Mouse (Mus musculus) mouse embryonic stem cell (cell line): ENCODE measurements at regions not wholly inside any gene's neighbourhood (a gene's known extent, or its start where the extent isn't known, plus 50 kb on each side); places are given as distances from the start of the nearest gene placed in this dataset.

Experiments used
- in situ Hi-C, 2 experiments: fragments of 300-500 bp; cut with MboI; formaldehyde crosslinking; loops; 1 replicate in 1 of 2; 3 replicates in 1 of 2; pipeline ENCODE4 v1.14.3; 2019 to 2020; ENCODE audit warnings: low sequenced_read_pairs in 2 of 2, low pct_unique_long_range_greater_than_20kb in 1 of 2, mixed read lengths in 1 of 2; ENCODE audit not compliant: unreplicated experiment in 1 of 2

DNA sequence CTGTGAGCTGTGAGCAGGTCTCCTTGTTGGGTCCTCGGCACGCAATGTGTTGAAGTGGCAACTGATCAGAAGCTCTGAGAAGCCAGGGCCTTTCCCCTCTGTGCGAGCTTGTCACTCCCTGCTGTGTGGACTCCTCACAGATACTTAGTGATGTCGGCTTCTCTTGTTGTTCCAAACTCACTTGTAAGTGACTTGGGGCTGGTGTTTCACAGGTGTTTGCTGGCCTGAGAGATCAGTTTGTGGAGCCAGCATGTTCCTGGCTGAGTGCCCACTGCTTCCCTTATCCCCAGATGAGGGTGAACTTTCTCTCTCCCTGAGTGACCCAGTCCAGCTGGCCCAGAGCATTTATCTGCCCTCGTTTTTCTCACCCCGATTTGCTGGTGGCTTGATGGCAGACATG is 247.8 kb upstream of the Kcnab2 start:
- in situ Hi-C loops: no loop called here

DNA sequence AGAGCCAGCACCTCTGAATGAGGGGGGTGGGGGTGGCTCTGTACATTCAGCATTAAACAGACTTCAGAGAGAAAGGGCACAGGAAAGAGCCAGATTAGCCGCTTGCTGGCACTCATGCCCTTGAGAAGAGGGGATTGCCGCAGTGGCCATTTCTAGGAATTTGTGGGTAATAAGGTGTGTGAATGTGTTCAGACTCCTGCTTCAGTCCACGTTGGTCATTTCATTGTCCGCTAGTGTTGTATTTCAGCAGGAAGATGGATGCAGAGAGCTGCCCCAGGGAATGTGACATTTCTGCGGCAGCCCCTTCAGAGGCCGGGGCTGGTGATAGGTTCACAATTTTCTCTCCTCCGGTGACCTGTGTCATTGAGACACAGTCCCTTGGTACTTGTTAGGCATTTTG is 247.1 kb upstream of the Kcnab2 start:
- in situ Hi-C loops: no loop called here

DNA sequence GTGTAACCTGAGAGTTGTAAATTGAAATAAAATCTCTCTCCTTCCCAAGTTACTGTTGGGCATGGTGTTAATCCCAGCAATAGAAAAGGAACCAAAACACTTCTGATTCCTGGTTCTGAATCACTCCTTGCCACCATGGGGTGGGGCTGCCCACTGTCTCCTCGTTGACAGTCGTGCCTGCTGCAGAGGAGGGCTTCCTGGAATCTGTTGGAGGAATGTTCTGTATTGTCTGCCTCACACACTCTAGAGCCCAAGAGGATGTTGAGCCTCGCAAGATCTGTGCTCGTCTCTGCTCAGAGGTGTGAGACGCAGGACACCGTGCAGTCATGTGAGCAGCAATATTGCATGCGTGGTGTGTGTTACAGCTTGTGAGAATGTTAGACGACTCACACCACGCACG is 246.4 kb upstream of the Kcnab2 start:
- in situ Hi-C loops: no loop called here

DNA sequence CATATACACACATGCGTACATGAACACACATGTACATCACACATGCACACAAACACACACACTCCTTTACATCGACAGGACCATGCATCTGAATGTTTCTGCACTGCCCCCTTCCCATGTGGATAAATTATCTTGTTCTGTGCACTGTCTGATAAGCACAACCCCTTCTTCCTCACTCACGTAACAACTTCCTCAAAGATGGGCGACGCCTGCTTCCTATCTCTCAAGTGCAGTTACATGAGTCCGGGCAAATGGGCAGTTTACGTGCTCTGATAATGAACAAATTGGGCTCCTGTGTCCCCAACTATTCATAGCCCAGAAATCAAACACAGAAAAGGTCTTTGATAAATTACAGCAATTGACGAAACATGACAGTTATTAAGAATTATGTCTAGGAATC is 242.9 kb upstream of the Kcnab2 start:
- in situ Hi-C loops: no loop called here

DNA sequence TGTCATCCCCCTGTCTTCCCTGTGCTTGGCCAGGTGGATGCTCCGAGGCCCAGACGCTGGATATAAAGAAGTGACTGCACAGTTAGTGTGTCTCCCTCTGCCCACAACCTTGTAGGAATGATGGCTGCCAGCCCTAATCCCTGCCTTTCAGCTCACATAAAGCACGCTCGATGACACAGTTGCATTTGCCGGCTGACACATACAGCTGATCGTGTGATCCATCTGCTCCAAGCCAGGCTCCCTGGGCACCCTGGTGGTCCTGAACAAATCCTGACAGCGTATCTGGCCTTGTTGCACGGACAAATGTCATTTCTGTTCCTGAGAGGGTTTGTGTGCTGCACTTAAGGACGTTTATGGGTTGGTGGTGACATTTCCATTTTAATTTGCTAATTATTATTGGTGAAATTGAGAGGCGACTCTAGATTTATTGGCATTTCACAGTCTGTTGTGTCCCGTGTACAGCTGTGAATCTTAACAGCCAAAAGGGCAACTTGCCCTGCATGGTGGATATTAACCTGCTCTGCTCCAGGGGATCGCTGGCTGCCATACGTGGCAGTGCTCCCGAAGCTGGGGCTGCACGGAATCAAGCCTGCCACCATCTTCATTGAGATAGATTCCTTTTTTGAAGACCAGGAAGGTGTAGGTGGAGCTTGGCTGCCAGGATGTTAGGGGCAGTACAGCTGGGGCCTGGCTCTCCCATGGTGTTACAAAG is 241.9 kb upstream of the Kcnab2 start:
- in situ Hi-C loops: no loop called here

DNA sequence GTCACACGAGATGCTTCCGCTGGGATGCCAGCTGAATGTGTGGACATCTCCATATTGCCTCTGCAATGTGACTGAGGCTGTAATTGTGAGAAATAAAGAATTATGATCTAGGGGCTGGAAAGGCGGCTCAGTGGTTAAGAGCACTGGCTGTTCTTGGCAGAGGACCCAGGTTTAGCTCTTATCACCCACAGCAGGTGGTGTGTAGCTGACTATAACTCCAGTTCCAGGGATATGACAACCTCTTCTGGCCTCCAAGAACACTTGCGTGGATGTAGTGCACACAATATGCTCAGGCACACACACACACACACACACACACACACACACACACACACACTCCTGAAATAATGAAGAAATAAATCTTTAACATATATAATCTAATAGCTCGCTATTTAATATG is 232.7 kb upstream of the Kcnab2 start:
- in situ Hi-C loops: no loop called here

DNA sequence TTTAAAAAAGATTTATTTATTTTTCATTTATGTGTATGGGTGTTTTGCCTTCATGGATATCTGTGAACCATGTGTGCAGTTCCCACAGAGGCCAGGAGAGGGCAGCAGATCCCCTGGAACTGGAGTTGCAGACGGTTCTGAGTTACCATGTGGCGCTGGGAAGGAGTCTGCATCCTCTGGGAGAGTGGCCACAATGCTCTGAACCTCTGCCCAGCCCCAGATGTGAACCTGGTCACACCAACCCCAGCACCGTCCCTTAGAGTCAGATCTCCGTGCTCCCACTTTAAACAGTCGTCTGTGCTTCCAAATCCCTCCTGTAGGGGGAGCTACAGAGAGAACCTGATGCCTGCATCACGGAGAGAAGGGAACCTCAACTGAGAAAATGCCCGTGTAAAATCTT is 222.5 kb upstream of the Kcnab2 start:
- in situ Hi-C loops: no loop called here

DNA sequence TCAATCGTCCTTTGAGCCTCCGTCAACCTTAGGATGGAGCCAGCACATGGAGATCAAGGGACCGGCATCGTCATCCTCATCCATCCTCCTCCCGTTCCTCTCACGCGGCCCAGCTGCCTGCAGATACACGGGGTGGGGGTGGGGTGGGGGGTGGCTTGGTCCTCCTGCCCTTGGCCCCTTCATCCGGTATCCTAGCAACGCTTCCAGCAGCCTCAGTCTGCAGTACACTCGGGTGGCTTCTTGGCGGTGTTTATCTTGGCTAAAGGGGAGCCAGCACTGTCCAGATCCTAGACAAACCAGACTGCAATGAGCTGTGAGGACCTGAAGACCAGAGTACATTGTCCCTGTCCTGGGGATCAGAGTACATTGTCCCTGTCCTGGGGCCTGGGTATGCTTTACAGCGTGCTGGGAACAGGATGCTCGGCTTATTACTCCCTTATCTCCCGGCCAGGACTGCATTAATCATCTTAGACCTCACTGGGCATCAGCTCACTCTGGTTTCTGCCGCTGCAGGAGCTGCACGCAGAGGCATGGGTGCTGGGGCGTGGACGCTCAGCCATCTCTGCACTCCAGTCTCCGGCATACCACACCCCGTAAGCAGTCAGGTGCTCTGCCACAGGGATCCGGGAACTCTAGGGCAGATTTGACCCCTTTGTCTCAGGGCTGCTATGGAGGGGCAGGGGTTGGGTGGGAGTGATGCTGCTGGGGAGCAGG is 219.7 kb upstream of the Kcnab2 start:
- in situ Hi-C loops: loop anchor here in 1 of 2 experiments (10.0 kb wide), 1 partner anchor 467 kb away; no protein-coding TSS in a partner anchor

DNA sequence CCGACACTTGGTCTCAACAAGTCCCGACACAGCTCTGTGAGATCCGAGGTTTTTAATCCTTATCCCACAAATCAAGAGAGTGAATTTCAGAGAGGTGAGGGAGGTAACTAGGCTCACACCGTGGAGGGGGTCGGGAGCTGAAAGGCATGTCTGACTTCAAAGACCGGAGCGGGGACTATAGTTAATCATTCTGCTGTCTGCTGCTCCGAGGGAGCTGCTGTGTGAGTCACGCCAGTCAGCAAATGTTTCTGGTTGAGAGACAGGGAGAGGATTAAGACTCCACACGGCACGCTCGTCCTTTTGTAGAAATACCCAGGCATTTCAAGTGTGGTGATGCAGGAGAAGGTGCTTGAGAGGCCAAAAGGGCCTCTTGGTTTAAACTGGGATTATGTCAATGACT is 214.1 kb upstream of the Kcnab2 start:
- in situ Hi-C loops: loop anchor here in 1 of 2 experiments (10.0 kb wide), 1 partner anchor 473 kb away; no protein-coding TSS in a partner anchor

DNA sequence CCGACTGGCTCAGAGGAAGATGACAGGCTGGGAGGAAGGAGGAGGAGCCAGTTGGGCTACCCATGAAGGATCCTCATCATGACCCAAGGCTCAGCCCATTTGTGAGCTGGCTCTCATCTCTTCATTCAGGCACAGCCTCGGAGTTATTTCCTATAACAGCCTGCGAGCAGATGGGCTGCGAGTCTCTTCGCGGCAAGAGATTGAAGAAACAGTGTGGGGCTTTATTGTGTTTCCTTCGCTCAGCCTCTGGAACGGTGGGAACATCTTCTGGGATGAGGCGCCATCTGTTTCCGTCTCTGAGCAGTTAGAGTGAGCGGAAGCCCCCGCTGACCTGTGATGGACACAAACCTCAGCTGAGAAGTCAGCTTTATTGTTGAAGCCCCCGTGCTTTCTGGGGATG is 213.6 kb upstream of the Kcnab2 start:
- in situ Hi-C loops: loop anchor here in 1 of 2 experiments (10.0 kb wide), 1 partner anchor 473 kb away; no protein-coding TSS in a partner anchor

DNA sequence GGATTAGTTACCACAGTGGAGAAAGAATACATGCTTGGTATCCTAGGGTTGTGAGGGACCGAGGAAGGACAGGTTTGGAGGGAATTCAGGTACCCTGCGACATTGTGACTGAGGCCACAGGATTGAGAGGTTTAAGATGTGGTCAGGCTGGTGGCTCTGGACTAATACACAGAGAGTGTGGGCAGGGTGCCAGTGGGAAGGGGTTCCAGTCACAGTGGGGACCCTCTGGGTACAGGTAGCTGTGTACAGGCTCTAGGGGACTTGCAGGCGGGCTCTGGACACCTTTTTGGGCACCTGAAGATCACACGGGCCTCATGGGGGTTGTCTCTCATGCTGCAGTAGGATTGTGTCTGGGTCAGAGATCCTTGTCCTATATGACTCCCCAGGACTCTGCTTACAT is 213.1 kb upstream of the Kcnab2 start:
- in situ Hi-C loops: loop anchor here in 1 of 2 experiments (10.0 kb wide), 1 partner anchor 474 kb away; no protein-coding TSS in a partner anchor

DNA sequence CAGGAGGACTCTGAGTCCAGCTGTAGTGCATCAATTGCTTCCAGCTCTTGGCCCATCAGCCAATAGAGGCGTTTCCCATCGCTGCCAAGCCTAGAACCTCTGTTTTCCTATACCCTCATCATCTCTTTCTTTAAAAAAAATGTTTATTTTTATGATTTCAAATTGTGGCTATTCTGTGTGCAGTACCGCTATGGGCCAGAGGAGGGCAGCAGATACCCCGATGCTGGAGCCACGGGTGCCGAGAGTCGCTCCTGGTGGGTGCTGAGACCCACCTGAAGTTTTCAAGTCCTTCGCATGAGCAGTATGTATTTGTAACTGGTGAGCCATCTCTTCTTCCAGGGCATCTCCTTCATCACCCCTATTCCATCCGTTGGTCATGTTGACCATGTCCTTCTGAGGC is 212.2 kb upstream of the Kcnab2 start:
- in situ Hi-C loops: loop anchor here in 1 of 2 experiments (10.0 kb wide), 1 partner anchor 475 kb away; no protein-coding TSS in a partner anchor

DNA sequence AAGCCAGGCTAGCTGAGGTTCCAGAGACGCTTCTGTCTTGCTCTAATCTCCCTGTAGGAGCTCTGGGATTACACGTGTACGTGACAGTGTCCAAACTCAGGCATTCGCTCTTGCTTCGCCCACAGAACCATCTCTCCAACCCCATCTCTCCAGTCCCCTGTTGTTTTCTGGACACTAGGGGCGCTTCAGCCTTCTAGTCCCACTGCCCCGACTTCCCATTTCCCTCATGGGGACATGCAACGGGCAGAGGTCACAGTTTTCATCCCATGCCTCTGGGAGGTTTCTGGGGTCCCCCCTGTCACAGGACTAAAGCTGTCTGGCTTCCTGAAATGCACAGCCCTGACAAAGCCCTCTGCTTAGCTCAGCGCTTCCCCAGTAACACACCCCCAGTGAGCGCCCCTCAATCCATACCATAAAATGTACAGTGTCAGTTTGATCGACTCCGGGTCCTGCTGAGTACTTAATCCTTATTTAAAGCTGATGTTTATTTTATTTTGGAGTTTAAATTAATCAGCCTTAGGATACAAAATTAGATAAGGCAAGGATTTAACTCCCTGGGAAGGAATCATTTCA is 208.9 kb upstream of the Kcnab2 start:
- in situ Hi-C loops: no loop called here

DNA sequence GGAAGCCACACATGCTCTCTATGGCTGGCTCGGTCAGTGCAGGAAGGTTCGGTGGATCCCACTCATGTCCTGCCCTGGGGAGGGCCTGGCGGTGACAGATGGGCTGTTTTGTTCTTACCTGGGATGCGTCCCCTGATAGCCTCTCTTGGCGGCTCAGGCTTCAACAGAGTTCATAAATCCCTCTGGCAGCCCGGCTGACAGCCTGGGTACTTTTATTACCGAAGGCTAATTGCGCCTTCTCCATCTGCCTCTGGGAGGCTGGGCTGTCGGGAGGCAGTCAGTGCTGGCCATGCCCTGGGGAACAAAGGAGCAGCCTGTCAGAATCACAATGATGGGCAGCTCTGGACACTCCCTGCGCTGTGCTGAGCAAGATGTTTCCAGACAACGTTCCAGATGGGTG is 196.5 kb upstream of the Kcnab2 start:
- in situ Hi-C loops: no loop called here

DNA sequence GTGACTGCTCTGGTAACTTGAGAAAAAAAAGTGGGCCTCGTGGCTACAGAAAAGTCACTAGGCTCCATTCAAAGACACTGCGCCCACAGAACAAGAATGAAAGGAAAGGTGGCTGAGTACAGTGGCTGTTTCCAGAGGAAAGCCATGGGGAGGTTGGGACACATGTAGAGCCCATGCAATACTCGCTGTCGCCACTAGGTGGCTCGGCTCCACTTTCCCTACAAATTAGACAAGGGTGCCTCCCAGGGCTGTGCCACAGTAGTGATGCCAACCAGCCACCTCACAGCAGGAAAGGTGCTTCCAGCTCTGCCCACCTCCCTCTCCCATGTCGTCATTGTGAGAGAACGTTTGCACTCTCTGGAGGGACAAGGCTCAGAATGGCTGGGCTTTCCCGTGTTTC is 185.8 kb upstream of the Kcnab2 start:
- in situ Hi-C loops: no loop called here

DNA sequence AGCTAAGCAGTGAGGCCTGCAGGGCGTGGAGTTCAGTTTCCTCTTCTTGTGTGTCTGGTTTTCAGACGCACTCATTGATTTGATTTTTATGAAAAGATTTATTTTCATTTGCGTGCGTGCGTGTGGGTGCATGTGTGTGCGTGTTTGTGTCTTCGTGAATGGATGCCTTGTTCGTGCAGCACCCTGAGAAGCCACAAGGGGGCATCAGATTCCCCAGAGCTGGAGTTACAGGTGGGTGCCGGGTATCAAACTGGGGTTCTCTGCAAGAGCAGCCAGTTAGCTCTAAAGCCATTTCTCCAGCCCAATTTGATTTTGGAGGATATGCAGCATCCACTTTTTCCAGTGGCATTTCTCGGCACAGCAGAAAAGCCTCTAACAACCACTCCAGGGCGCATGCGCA is 185.4 kb upstream of the Kcnab2 start:
- in situ Hi-C loops: no loop called here

DNA sequence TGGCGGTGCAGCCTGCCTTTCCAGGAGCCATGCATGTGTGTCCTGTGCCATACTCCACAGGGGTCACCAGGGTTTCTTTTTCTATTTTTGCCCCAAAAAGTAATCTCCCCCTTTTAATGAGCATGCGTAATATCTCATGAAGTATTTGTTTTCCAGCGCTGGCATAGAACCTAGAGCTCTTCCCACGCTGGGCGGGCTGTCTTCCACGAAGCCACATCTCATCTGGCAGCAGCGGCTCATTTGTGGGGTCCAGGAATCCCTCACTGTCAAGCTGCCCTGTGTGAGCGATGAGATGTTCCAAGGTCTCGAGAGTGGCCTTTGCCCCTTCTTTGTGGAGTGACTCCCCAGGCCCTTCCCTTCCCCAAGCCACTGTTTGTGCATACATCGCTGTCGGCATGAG is 184.8 kb upstream of the Kcnab2 start:
- in situ Hi-C loops: no loop called here

DNA sequence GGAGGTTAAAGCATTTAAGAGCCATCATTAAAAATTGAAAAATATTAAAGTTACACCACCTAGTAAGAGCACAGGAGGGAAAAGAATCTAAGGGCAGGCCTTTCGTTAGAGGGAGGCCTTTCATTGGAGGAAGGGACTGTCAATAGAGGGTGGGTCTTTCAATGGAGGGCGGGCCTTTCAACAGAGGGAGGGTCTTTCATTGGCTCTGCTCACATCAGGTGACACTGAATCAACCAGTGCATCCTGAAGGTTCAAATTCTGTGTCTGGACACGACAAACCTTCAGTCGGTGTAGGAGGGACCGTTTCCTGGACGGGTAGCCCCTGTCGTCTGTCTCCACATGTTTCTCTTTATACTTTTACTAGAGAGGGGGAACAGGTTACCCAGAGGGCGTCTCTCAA is 172.5 kb upstream of the Kcnab2 start:
- in situ Hi-C loops: no loop called here

DNA sequence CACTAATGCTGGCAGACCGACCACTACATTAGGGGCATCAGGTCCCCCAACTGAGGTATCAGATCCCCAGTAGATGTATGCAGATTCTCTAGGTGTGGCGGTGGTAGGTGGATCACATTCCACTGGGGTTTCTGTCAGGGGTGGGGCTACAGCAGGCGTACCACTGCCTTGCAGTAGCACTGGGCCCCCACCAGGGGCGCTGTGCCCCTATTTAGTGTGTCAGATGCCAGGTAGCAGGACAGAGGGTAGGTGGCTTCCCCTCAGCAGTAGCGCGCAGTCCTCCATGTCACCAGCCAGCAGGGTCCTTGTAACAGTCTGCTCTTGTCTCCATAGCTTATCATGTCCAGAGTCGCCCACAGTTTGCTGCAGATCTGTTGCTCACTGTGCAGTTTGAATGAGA is 169.9 kb upstream of the Kcnab2 start:
- in situ Hi-C loops: no loop called here

DNA sequence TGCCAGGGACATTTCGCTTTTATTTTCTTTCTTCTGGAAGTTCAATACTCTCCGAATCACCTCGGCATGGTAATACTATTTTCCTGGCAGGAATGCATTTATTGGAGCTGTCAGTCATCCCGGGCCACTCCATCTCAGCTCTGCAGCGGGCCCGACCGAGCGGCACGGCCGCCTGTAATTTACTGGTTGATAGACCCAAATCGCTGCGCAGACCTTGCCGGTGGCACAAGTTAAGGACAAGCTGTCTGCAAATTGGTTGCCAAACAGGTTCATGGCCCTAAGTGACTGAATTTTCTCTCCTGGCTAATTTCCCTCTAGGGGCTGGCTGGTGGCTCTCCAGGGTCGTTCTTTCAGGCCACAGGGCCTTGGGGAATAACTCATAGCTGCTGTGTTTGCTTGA is 169.4 kb upstream of the Kcnab2 start:
- in situ Hi-C loops: no loop called here
